Mouse (Mus musculus) bone marrow macrophage, adult 2 months (primary cell): ENCODE data around the gene Btn1a1.

Source experiments
- CTCF ChIP-seq: IDR thresholded peaks from 2 replicates; pipeline ENCODE4 v1.5.1; 2012; ENCODE audit warnings: low read depth, mild to moderate bottlenecking, low read length, moderate library complexity
- POLR2A ChIP-seq: IDR thresholded peaks from 2 replicates; pipeline ENCODE4 v1.6.1; 2012; ENCODE audit warnings: mild to moderate bottlenecking, low read depth, low read length, borderline replicate concordance

- TF ChIP-seq CTCF = no peak
- TF ChIP-seq POLR2A = no peak
These were observed 31.3 kb downstream of the Btn1a1 start for GRCm38 (mm10) chr13:23434426-23434825.
